Mouse (Mus musculus) hindbrain, embryonic 11.5 days (tissue): Measurements from ENCODE around the gene Sept7. TPM values are rescaled to one million over a fixed set of nuclear protein-coding genes. Genes with fewer than 3 reads are reported as not detected.

Experiments
- ATAC-seq: fragments of 200-750 bp; cut with Nextera tagmentation; 2 replicates; pipeline ENCODE4 v1.8.0; 2017; ENCODE audit warnings: mild to moderate bottlenecking, moderate TSS enrichment, moderate library complexity; ENCODE audit not compliant: low FRiP score
- DNase-seq: peaks from one replicate; pipeline ENCODE4 v3.0.0-alpha.2; 2015; ENCODE audit warnings: low spot score
- H3K27ac ChIP-seq: fragments of 300-500 bp; sonication (generic); 2 replicates; pipeline ENCODE4 v1.5.1; 2014; ENCODE audit warnings: mild to moderate bottlenecking, low read depth, low read length
- H3K27me3 ChIP-seq: fragments of 300-500 bp; sonication (generic); 2 replicates; pipeline ENCODE4 v1.6.1; 2014; ENCODE audit warnings: mild to moderate bottlenecking, low read length, moderate library complexity, mixed read lengths; ENCODE audit not compliant: control insufficient read depth, insufficient read depth
- H3K36me3 ChIP-seq: fragments of 300-500 bp; sonication (generic); 2 replicates; pipeline ENCODE4 v1.6.1; 2014; ENCODE audit warnings: mild to moderate bottlenecking, low read length, moderate library complexity, mixed read lengths; ENCODE audit not compliant: control insufficient read depth, insufficient read depth
- H3K4me1 ChIP-seq: fragments of 300-500 bp; sonication (generic); replicated peaks from 2 replicates; pipeline ENCODE4 v1.6.1; 2014; ENCODE audit warnings: low read length, mixed read lengths; ENCODE audit not compliant: control insufficient read depth, insufficient read depth
- H3K4me2 ChIP-seq: fragments of 300-500 bp; sonication (generic); replicated peaks from 2 replicates; pipeline ENCODE4 v1.6.1; 2014; ENCODE audit warnings: mild to moderate bottlenecking, low read depth, low read length
- H3K4me3 ChIP-seq: fragments of 300-500 bp; sonication (generic); 2 replicates; pipeline ENCODE4 v1.5.1; 2014; ENCODE audit warnings: low read depth, low read length
- H3K9ac ChIP-seq: fragments of 300-500 bp; sonication (generic); 2 replicates; pipeline ENCODE4 v1.6.1; 2014; ENCODE audit warnings: low read depth, low read length
- H3K9me3 ChIP-seq: fragments of 300-500 bp; sonication (generic); 2 replicates; pipeline ENCODE4 v1.6.1; 2016; ENCODE audit warnings: low read length; ENCODE audit not compliant: control insufficient read depth
- WGBS: fragments of 180-500 bp; shearing (Covaris S2); extraction: QIAGEN DNeasy Blood & Tissue Kit; methylation state at CpG from one replicate; pipeline ENCODE4 v1.1.7; 2014; 5-methylcytosine and 5-hydroxymethylcytosine counted together
- polyA plus RNA-seq: library from polyadenylated mRNA; unstranded; fragments of >200 nt; fragmentation: Nextera tagmentation; extraction: Ambion mirVana; gene quantifications from 2 replicates; pipeline ENCODE4 v1.2.1, GENCODE M21; 2014

The Sept7 gene
- polyA plus RNA-seq, 1 experiment from 2014 or later, result 290 TPM

DNA sequence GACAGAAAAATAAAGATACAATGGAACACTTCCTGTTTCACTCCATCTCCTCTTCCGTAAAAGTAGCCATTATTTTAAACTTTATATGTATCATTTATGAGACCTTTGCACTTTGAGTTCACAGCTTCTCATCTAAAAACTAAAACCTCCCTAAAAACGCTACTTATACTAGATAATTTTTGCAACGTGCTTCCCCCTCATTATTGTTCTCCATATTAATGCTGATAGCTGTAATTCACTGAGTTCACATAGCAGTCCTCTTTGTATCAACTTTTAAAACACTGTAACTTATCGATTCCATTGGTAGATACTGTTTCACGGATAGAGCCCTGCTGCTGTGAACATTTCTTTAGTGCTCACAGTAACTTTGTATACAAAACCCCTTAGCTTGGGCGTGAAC, 1.1 kb upstream of the Sept7 start:
- no peak for ATAC-seq
- WGBS, result 19% methylated on average over 6 of the region's 6 CpGs

DNA sequence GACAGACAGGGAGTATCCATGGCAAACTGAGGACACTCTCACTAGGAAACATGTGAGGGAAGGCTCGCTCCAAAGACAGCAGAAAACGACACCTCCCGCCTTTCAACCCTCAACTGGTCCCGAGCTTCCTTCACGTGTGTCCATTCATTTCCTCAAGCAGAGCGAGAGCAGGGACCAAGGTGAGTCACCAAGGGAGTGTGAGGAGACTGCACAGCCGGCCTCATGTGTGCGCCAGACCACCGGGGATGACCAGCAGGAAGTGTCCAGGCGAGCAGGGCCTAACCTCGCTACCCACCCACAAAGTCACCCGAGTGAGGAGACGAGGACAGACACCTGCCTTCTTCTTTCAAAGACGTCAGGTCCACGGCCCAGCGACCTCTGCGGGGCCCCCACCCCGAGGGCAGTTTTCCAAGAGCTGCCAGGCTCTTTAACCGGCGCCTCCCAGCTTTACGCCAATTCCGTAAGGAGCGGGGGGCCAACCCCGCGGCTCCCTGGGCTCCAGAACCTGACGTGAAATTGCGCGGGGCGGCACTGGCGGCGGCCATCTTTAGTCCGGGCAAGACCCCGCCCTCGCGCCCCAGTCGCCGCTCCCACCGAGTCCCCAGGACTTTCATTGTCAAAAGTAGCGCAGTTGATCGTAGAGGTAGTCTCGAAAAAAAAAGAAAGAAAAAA, 492 bp upstream of the Sept7 start:
- Histone ChIP-seq H3K4me3 (peak overlapping the region; percentile 99), H3K9me3 (no peaks in the 10 kb centered on the region), H3K4me1 (peaks cover 2% of the 10 kb centered on the region), H3K4me2 (peak overlapping the region; percentile 51), H3K9ac (peak overlapping the region; percentile 96), H3K27me3 (no peaks in the 10 kb centered on the region), H3K36me3 (no peaks in the 10 kb centered on the region), H3K27ac (peak overlapping the region; percentile 99)
- DNase-seq, result peak; percentile 92
- WGBS, result 1% methylated on average over 41 of the region's 41 CpGs
- ATAC-seq, result peak; percentile 92

More for the DNA sequence above, 1.1 kb upstream of the Sept7 start:
- no peaks in the 10 kb centered on the region for H3K36me3 ChIP-seq
- H3K9me3 ChIP-seq, result no peaks in the 10 kb centered on the region
- peaks cover 2% of the 10 kb centered on the region for H3K4me1 ChIP-seq
- no peak for DNase-seq
- H3K9ac ChIP-seq, result peak overlapping the region; percentile 96
- H3K4me2 ChIP-seq, result peak overlapping the region; percentile 51
- peak overlapping the region; percentile 99 for H3K27ac ChIP-seq
- no peaks in the 10 kb centered on the region for H3K27me3 ChIP-seq
- peak overlapping the region; percentile 99 for H3K4me3 ChIP-seq

DNA sequence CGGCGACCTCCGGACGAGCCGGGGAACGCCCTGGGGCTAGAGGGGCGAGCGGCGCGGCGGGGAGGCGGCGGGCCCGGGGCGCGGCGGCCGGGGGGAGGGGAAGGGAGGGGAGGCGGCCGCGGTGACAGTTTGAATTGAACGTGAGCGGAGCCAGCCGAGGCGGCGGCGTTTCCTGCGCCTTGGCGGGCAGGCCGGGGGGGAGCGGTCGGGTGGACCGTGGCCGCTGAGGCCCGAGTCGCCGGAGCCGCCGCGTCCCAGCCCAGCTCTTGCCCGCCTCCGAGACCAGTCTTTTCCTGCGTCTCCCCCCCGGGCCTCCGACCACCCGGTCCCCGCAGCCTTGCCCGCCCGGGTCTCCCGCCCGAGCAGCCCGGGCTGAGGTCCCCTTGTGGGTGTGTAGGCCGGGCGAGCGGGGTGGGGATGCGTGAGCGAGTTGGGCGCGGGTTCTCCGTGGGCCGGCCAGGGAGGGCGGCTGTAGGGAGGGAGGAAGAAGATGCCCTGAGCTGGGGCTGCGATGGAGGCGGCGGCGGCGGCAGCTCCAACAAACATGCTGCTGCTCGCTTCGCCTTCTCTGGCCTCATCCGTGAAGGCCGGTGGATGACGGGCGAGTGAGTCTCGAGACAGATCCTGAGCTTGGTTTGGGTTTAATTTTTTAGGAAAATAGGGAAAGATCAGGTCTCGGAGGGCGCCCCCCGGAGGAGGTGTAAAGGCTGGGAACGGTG, 679 bp downstream of the Sept7 start:
- H3K27ac ChIP-seq, result peak overlapping the region; percentile 99
- H3K36me3 ChIP-seq, result no peaks in the 10 kb centered on the region
- peak overlapping the region; percentile 99 for H3K4me3 ChIP-seq
- H3K9ac ChIP-seq, result peak overlapping the region; percentile 96
- H3K4me1 ChIP-seq, result peaks cover 2% of the 10 kb centered on the region
- ATAC-seq (peak; percentile 68), DNase-seq (peak; percentile 71)
- under 1% methylated on average over 51 of the region's 78 CpGs for WGBS
- no peaks in the 10 kb centered on the region for H3K27me3 ChIP-seq
- no peaks in the 10 kb centered on the region for H3K9me3 ChIP-seq
- H3K4me2 ChIP-seq, result peak overlapping the region; percentile 24

DNA sequence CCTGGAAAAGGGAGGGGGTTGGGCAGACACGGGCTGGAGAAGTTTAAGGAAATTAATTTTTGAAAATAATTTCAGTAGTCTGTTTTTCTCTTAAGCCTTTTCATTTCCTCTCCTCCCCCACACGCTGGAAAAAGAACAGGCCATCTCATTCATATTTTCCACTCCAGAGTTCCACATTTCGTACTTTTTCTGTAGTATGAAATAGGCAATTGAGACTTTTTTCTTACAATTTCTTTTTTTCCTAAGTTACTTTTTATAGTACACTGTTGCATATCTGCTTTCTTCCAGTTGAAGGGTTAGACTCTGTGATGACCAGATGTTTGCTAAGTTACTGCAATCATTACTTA, 1.2 kb downstream of the Sept7 start:
- H3K27me3 ChIP-seq, result no peaks in the 10 kb centered on the region
- no peaks in the 10 kb centered on the region for H3K36me3 ChIP-seq
- peaks cover 2% of the 10 kb centered on the region for H3K4me1 ChIP-seq
- H3K9me3 ChIP-seq, result no peaks in the 10 kb centered on the region
- 23% methylated on average over 2 of the region's 3 CpGs for WGBS
- ATAC-seq (no peak), DNase-seq (no peak)
- peak overlapping the region; percentile 99 for H3K4me3 ChIP-seq
- peak overlapping the region; percentile 99 for H3K27ac ChIP-seq
- H3K9ac ChIP-seq, result peak overlapping the region; percentile 96
- peak overlapping the region; percentile 24 for H3K4me2 ChIP-seq

DNA sequence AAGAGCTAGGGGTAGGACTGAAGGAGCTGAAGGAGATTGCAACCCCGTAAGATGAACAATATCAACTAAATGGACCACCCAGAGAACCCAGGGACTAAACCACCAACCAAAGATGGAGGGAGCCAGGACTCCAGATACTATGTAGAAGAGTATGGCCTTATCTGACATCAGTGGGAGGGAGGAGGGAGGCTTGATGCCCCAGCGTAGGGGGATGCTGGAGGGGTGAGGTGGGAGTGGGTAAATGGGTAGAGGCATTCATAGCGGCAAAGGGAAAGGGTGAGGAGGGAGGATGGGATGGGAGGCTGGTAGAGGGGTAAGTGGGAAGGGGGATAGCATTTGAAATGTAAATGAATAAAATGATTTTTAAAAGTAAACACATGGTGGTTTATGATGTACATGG, 8.2 kb downstream of the Sept7 start:
- Histone ChIP-seq H3K27me3 (no peaks in the 10 kb centered on the region), H3K9ac (no peak overlapping the region), H3K36me3 (no peaks in the 10 kb centered on the region), H3K4me3 (no peak overlapping the region), H3K4me2 (no peak overlapping the region), H3K4me1 (no peaks in the 10 kb centered on the region), H3K27ac (no peak overlapping the region), H3K9me3 (no peaks in the 10 kb centered on the region)
- DNase-seq (no peak), ATAC-seq (no peak)
- WGBS, result 79% methylated on average over 3 of the region's 3 CpGs

DNA sequence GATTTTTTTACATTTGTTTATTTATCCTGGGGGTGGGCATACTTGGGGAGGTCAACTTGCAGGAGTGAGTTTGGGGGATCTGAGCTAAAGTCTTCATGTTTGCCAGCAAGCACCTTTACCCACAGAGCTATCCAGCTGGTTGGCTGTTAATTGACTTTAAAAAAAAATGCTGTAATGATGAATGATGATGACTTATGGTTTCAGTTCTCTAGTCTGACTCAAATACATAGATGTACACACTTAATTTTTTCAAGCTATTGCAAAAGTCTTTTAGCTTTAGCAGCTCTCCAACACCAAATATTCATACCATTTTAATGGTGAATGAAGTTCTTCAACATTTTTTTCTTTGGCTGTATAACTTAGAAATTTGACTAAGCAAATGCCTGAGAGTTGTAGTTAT, 8.7 kb downstream of the Sept7 start:
- no peak overlapping the region for H3K4me3 ChIP-seq
- no peak for ATAC-seq
- H3K9me3 ChIP-seq, result no peaks in the 10 kb centered on the region
- no peak overlapping the region for H3K9ac ChIP-seq
- no peak for DNase-seq
- no peak overlapping the region for H3K4me2 ChIP-seq
- no peaks in the 10 kb centered on the region for H3K27me3 ChIP-seq
- no peaks in the 10 kb centered on the region for H3K36me3 ChIP-seq
- H3K27ac ChIP-seq, result no peak overlapping the region
- H3K4me1 ChIP-seq, result no peaks in the 10 kb centered on the region

DNA sequence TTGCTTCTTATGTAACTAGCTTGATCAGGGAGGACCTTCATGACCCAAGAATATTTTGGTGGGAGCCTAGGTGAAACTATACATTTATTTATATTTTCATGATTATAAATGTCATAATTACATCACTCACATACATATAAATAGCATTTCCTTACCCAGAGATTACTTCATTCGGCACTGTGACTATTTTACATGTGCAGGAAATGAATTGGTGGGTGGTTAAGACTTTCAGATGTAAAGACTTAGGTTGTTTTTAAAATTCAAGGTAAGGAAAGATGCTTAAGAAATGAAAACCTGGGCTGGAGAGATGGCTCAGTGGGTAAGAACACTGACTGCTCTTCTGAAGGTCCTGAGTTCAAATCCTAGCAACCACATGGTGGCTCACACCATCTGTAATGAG, 9.8 kb downstream of the Sept7 start:
- Histone ChIP-seq H3K27ac (no peak overlapping the region), H3K9ac (no peak overlapping the region), H3K27me3 (no peaks in the 10 kb centered on the region), H3K4me3 (no peak overlapping the region), H3K4me2 (no peak overlapping the region), H3K9me3 (no peaks in the 10 kb centered on the region), H3K36me3 (no peaks in the 10 kb centered on the region), H3K4me1 (no peaks in the 10 kb centered on the region)
- ATAC-seq (no peak), DNase-seq (no peak)
- 88% methylated on average over 1 of the region's 1 CpGs for WGBS

DNA sequence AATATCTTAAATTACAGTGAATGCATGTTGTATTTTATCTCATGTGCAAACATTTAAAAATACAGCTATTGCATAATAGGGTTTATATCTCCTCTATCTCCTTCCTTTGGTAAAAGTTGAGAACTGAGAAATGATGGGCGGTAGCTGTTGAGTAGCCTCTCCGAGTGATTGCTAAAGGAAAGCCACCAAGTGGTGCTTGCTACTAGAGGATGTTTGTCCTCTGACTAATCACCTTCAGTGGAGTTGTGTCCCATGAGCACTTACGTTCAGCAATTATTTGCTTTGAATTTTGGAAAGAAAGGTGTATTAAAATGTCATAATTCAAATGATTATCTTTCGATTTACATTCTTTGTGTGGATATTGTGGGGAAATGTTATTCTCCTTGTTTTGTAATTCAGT, 13.6 kb downstream of the Sept7 start:
- H3K4me3 ChIP-seq, result no peak overlapping the region
- H3K36me3 ChIP-seq, result no peaks in the 10 kb centered on the region
- no peak overlapping the region for H3K27ac ChIP-seq
- DNase-seq, result no peak
- no peaks in the 10 kb centered on the region for H3K9me3 ChIP-seq
- no peak overlapping the region for H3K4me2 ChIP-seq
- H3K27me3 ChIP-seq, result no peaks in the 10 kb centered on the region
- no peak overlapping the region for H3K9ac ChIP-seq
- H3K4me1 ChIP-seq, result no peaks in the 10 kb centered on the region
- no peak for ATAC-seq
- 97% methylated on average over 4 of the region's 4 CpGs for WGBS

DNA sequence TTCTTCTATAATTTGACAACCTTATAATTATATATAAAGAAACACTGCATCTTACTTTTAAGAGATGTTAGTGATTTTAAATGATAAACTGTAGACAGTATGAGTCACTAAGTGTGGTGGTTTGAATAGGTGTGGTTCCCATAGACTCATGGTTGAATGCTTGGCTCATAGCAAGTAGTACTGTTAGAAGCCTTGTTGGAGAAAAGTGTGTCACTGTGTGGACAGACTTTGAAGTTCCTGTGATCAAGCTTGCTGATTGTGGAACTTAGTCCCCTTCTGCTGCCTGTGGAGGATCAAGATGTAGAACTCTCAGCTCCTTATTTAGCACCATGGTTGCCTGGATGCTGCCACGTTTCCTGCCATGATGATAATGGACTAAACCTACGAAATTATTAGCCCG, 14.9 kb downstream of the Sept7 start:
- no peak for DNase-seq
- H3K9me3 ChIP-seq, result no peaks in the 10 kb centered on the region
- H3K4me2 ChIP-seq, result no peak overlapping the region
- no peak for ATAC-seq
- WGBS, result 96% methylated on average over 3 of the region's 3 CpGs
- H3K4me3 ChIP-seq, result no peak overlapping the region
- no peak overlapping the region for H3K9ac ChIP-seq
- no peaks in the 10 kb centered on the region for H3K27me3 ChIP-seq
- no peak overlapping the region for H3K27ac ChIP-seq
- no peaks in the 10 kb centered on the region for H3K4me1 ChIP-seq
- H3K36me3 ChIP-seq, result no peaks in the 10 kb centered on the region
